Mouse (Mus musculus) CH12.LX (cell line): ENCODE measurements at regions not wholly inside any gene's neighbourhood (a gene's known extent, or its start where the extent isn't known, plus 50 kb on each side); places are given as distances from the start of the nearest gene placed in this dataset.

ENCODE experiments used
- DNase-seq: peaks from one replicate; pipeline ENCODE4 v3.0.0-alpha.2; 2013; ENCODE audit errors: extremely low read depth
- H3K27ac ChIP-seq: 2 replicates; pipeline ENCODE4 v1.5.1; 2012; ENCODE audit warnings: low read depth, mild to moderate bottlenecking, control low read depth, moderate library complexity; ENCODE audit not compliant: insufficient read depth
- H3K27me3 ChIP-seq: replicated peaks from 2 replicates; pipeline ENCODE3; 2012; ENCODE audit warnings: inconsistent platforms
- H3K36me3 ChIP-seq, 2 experiments: replicated peaks in 1 of 2; 2 replicates each; pipeline versions ENCODE3 to v1.6.1; 2012; ENCODE audit warnings: inconsistent platforms in 1 of 2, low read length in 1 of 2, mild to moderate bottlenecking in 1 of 2, mixed read lengths in 1 of 2, moderate library complexity in 1 of 2; ENCODE audit not compliant: control insufficient read depth in 1 of 2, insufficient read depth in 1 of 2
- H3K4me1 ChIP-seq, 2 experiments: 2 replicates each; pipeline ENCODE4 v1.6.1; 2012; ENCODE audit warnings: inconsistent platforms in 1 of 2, moderate library complexity in 1 of 2; ENCODE audit not compliant: insufficient read depth in 2 of 2, control insufficient read depth in 1 of 2
- H3K4me2 ChIP-seq: 2 replicates; pipeline ENCODE4 v1.6.1; 2012; ENCODE audit warnings: low read depth, mild to moderate bottlenecking, control low read depth; ENCODE audit not compliant: poor library complexity, insufficient read depth, severe bottlenecking
- H3K4me3 ChIP-seq, 3 experiments: fragments of 150-350 bp in 1 of 3; sonication (generic) in 1 of 3; replicated peaks in 1 of 3; 2 replicates each; pipeline versions ENCODE3 to v1.5.1; 2011 to 2012; ENCODE audit warnings: low read depth in 2 of 3, low read length in 2 of 3, mild to moderate bottlenecking in 2 of 3, moderate library complexity in 2 of 3, control low read depth in 1 of 3, improper control_type of control experiment in 1 of 3, inconsistent platforms in 1 of 3, mixed read lengths in 1 of 3; ENCODE audit not compliant: poor library complexity in 1 of 3
- H3K79me2 ChIP-seq: replicated peaks from 2 replicates; pipeline ENCODE4 v1.6.1; 2012; ENCODE audit warnings: mild to moderate bottlenecking, moderate library complexity; ENCODE audit not compliant: control insufficient read depth, poor library complexity, insufficient read depth, severe bottlenecking; ENCODE audit errors: extremely low read depth
- H3K9ac ChIP-seq: 2 replicates; pipeline ENCODE4 v1.6.1; 2012; ENCODE audit warnings: low read depth, mild to moderate bottlenecking, control low read depth, moderate library complexity; ENCODE audit not compliant: insufficient read depth
- H3K9me3 ChIP-seq: replicated peaks from 2 replicates; pipeline ENCODE3; 2012; ENCODE audit warnings: low read length, inconsistent platforms, mixed read lengths
- CHD1 ChIP-seq: IDR thresholded peaks from 2 replicates; pipeline ENCODE4 v1.6.1; 2012; ENCODE audit warnings: low read depth, low read length, improper control_type of control experiment, inconsistent platforms
- CHD2 ChIP-seq: IDR thresholded peaks from 2 replicates; pipeline ENCODE4 v1.6.1; 2011; ENCODE audit warnings: low read length, improper control_type of control experiment
- CTCF ChIP-seq, 2 experiments: IDR thresholded peaks in 1 of 2; conservative IDR thresholded peaks in 1 of 2; 2 replicates each; pipeline ENCODE4 v1.5.1; 2011 to 2012; ENCODE audit warnings: low read depth in 2 of 2, low read length in 2 of 2, improper control_type of control experiment in 1 of 2, inconsistent platforms in 1 of 2, mild to moderate bottlenecking in 1 of 2, moderate library complexity in 1 of 2
- E2F4 ChIP-seq: IDR thresholded peaks from 2 replicates; pipeline ENCODE4 v1.6.1; 2011; ENCODE audit warnings: low read depth, low read length, improper control_type of control experiment; ENCODE audit not compliant: insufficient replicate concordance
- ELF1 ChIP-seq: IDR thresholded peaks from 2 replicates; pipeline ENCODE4 v1.6.1; 2014; ENCODE audit warnings: low read depth, mild to moderate bottlenecking, inconsistent platforms, low read length, improper control_type of control experiment
- EP300 ChIP-seq: IDR thresholded peaks from 2 replicates; pipeline ENCODE4 v1.6.1; 2011; ENCODE audit warnings: low read length, improper control_type of control experiment
- ETS1 ChIP-seq: conservative IDR thresholded peaks from 2 replicates; pipeline ENCODE4 v1.6.1; 2012; ENCODE audit warnings: low read depth, mild to moderate bottlenecking, inconsistent platforms, low read length, improper control_type of control experiment, moderate library complexity
- GABPA ChIP-seq: IDR thresholded peaks from 2 replicates; pipeline ENCODE4 v1.6.1; 2012; ENCODE audit warnings: low read depth, low read length, improper control_type of control experiment, inconsistent platforms; ENCODE audit not compliant: insufficient replicate concordance
- IRF4 ChIP-seq: IDR thresholded peaks from 2 replicates; pipeline ENCODE4 v1.6.1; 2014; ENCODE audit warnings: low read depth, mild to moderate bottlenecking, inconsistent platforms, low read length, improper control_type of control experiment
- KAT2A ChIP-seq: IDR thresholded peaks from 2 replicates; pipeline ENCODE4 v1.6.1; 2012; ENCODE audit warnings: low read length, improper control_type of control experiment, inconsistent platforms; ENCODE audit not compliant: insufficient replicate concordance
- MAFK ChIP-seq: IDR thresholded peaks from 2 replicates; pipeline ENCODE4 v1.6.1; 2011; ENCODE audit warnings: low read length, improper control_type of control experiment; ENCODE audit not compliant: insufficient replicate concordance
- MAX ChIP-seq: IDR thresholded peaks from 2 replicates; pipeline ENCODE4 v1.6.1; 2011; ENCODE audit warnings: low read length, improper control_type of control experiment
- MAZ ChIP-seq: IDR thresholded peaks from 2 replicates; pipeline ENCODE4 v1.6.1; 2012; ENCODE audit warnings: low read depth, mild to moderate bottlenecking, inconsistent platforms, low read length, improper control_type of control experiment, moderate library complexity
- MXI1 ChIP-seq: IDR thresholded peaks from 2 replicates; pipeline ENCODE4 v1.6.1; 2011; ENCODE audit warnings: mild to moderate bottlenecking, low read depth, low read length, improper control_type of control experiment
- MYC ChIP-seq: IDR thresholded peaks from 2 replicates; pipeline ENCODE4 v1.6.1; 2011; ENCODE audit warnings: low read depth, mild to moderate bottlenecking, improper control_type of control experiment, low read length
- NELFE ChIP-seq: IDR thresholded peaks from 2 replicates; pipeline ENCODE4 v1.6.1; 2011; ENCODE audit warnings: low read depth, low read length, improper control_type of control experiment
- PAX5 ChIP-seq: IDR thresholded peaks from 2 replicates; pipeline ENCODE4 v1.6.1; 2012; ENCODE audit warnings: low read length, inconsistent platforms, mixed read lengths
- POLR2AphosphoS2 ChIP-seq: IDR thresholded peaks from 2 replicates; pipeline ENCODE4 v1.6.1; 2011; ENCODE audit warnings: low read depth, low read length, improper control_type of control experiment
- SIN3A ChIP-seq: IDR thresholded peaks from 2 replicates; pipeline ENCODE4 v1.6.1; 2012; ENCODE audit warnings: low read length, improper control_type of control experiment, inconsistent platforms
- TBP ChIP-seq: conservative IDR thresholded peaks from 2 replicates; pipeline ENCODE4 v1.6.1; 2011; ENCODE audit warnings: low read depth, low read length, improper control_type of control experiment
- UBTF ChIP-seq: IDR thresholded peaks from 2 replicates; pipeline ENCODE4 v1.6.1; 2012; ENCODE audit warnings: low read depth, mild to moderate bottlenecking, inconsistent platforms, low read length, improper control_type of control experiment, moderate library complexity
- USF2 ChIP-seq: conservative IDR thresholded peaks from 2 replicates; pipeline ENCODE4 v1.6.1; 2011; ENCODE audit warnings: low read depth, low read length, improper control_type of control experiment
- ZC3H11A ChIP-seq: IDR thresholded peaks from 2 replicates; pipeline ENCODE4 v1.6.1; 2012; ENCODE audit warnings: low read depth, mild to moderate bottlenecking, inconsistent platforms, low read length, improper control_type of control experiment
- ZNF384 ChIP-seq: IDR thresholded peaks from 2 replicates; pipeline ENCODE4 v1.6.1; 2012; ENCODE audit warnings: low read depth, low read length, improper control_type of control experiment, inconsistent platforms
- dilution Hi-C: fragments of 300-500 bp; cut with MboI; formaldehyde crosslinking; loops from 2 replicates; pipeline ENCODE4 v1.14.3; 2020; ENCODE audit warnings: low sequenced_read_pairs; ENCODE audit not compliant: extremely low pct_unique_long_range_greater_than_20kb, extremely low pct_ligation_motif_present
- in situ Hi-C: fragments of 300-500 bp; cut with MboI; formaldehyde crosslinking; loops from 3 replicates; pipeline ENCODE4 v1.14.3; 2019; ENCODE audit warnings: low sequenced_read_pairs, low pct_ligation_motif_present, low pct_unique_long_range_greater_than_20kb, mixed read lengths

GRCm38 (mm10) chr1:143318381-143318780 lies 322.1 kb upstream of the B3galt2 start:
- no peak overlapping the region for H3K27ac ChIP-seq
- peaks cover 0 to 4% of the 10 kb centered on the region in 2 experiments; a peak in 1 of 4 replicates for H3K4me1 ChIP-seq
- H3K4me2 ChIP-seq, result no peak overlapping the region
- dilution Hi-C loops, result no loop called here
- no peaks in the 10 kb centered on the region for H3K79me2 ChIP-seq
- no peak overlapping the region for H3K4me3 ChIP-seq
- TF ChIP-seq NELFE (no peak), POLR2AphosphoS2 (no peak), CHD1 (no peak), SIN3A (no peak), USF2 (no peak)
- TF ChIP-seq, all 38 proteins: peak for 0
- no peaks in the 10 kb centered on the region for H3K27me3 ChIP-seq
- H3K9me3 ChIP-seq, result no peaks in the 10 kb centered on the region
- H3K36me3 ChIP-seq, result no peaks in the 10 kb centered on the region
- no peak overlapping the region for H3K9ac ChIP-seq
- in situ Hi-C loops, result no loop called here
- no peak for DNase-seq

- no peak overlapping the region for H3K4me2 ChIP-seq
- no peaks in the 10 kb centered on the region for H3K36me3 ChIP-seq
- dilution Hi-C loops, result no loop called here
- peaks cover 0 to 4% of the 10 kb centered on the region in 2 experiments; a peak in 1 of 4 replicates for H3K4me1 ChIP-seq
- no peak for DNase-seq
- no peaks in the 10 kb centered on the region for H3K79me2 ChIP-seq
- TF ChIP-seq CHD2 (no peak), ZNF384 (no peak), MYC (no peak), KAT2A (no peak), CTCF (conservative IDR thresholded peaks at IDR 0.05 in 1 of 2, IDR thresholded peaks at IDR 0.05 in 1 of 2; ENCODE audit: low read depth in 2 of 2, low read length in 2 of 2) (no peak), IRF4 (no peak), UBTF (no peak), TBP (no peak), MAX (no peak), EP300 (no peak), GABPA (no peak), ZC3H11A (no peak), E2F4 (no peak), MAZ (no peak), USF2 (no peak), MXI1 (no peak), ETS1 (no peak), MAFK (no peak), PAX5 (no peak), ELF1 (no peak)
- in situ Hi-C loops, result no loop called here
- H3K9ac ChIP-seq, result no peak overlapping the region
- no peaks in the 10 kb centered on the region for H3K9me3 ChIP-seq
- no peak overlapping the region for H3K4me3 ChIP-seq
- H3K27ac ChIP-seq, result no peak overlapping the region
- H3K27me3 ChIP-seq, result no peaks in the 10 kb centered on the region
Measured at GRCm38 (mm10) chr1:143319568-143319967, 320.9 kb upstream of the B3galt2 start.
